Mouse (Mus musculus) liver, embryonic 16.5 days (tissue): ENCODE results near the gene Apom. TPM values are rescaled to one million over a fixed set of nuclear protein-coding genes. Genes with fewer than 3 reads are reported as not detected.

ENCODE experiments used
- ATAC-seq: fragments of 200-750 bp; cut with Nextera tagmentation; 2 replicates; pipeline ENCODE4 v1.8.0; 2017; ENCODE audit warnings: low read depth, mild to moderate bottlenecking, moderate number of reproducible peaks, moderate library complexity
- H3K27ac ChIP-seq: fragments of 300-500 bp; sonication (generic); 2 replicates; pipeline ENCODE4 v1.5.1; 2014; ENCODE audit warnings: mild to moderate bottlenecking, low read length
- H3K27me3 ChIP-seq: fragments of 300-500 bp; sonication (generic); 2 replicates; pipeline ENCODE4 v1.6.1; 2014; ENCODE audit warnings: low read depth, low read length, mixed read lengths; ENCODE audit not compliant: control insufficient read depth, insufficient read depth
- H3K36me3 ChIP-seq: fragments of 300-500 bp; sonication (generic); 2 replicates; pipeline ENCODE4 v1.6.1; 2014; ENCODE audit warnings: mild to moderate bottlenecking; ENCODE audit not compliant: control insufficient read depth, insufficient read depth
- H3K4me1 ChIP-seq: fragments of 300-500 bp; sonication (generic); 2 replicates; pipeline ENCODE4 v1.6.1; 2014; ENCODE audit warnings: low read depth, low read length, mixed read lengths; ENCODE audit not compliant: control insufficient read depth
- H3K4me2 ChIP-seq: fragments of 300-500 bp; sonication (generic); 2 replicates; pipeline ENCODE4 v1.6.1; 2014; ENCODE audit warnings: low read depth, low read length, mixed read lengths
- H3K4me3 ChIP-seq: fragments of 300-500 bp; sonication (generic); 2 replicates; pipeline ENCODE4 v1.5.1; 2014; ENCODE audit warnings: low read depth, mild to moderate bottlenecking, low read length
- H3K9ac ChIP-seq: fragments of 300-500 bp; sonication (generic); 2 replicates; pipeline ENCODE4 v1.6.1; 2014; ENCODE audit warnings: low read depth, low read length
- H3K9me3 ChIP-seq: fragments of 300-500 bp; sonication (generic); replicated peaks from 2 replicates; pipeline ENCODE4 v1.6.1; 2016; ENCODE audit warnings: low read length; ENCODE audit not compliant: control insufficient read depth
- WGBS: fragments of 180-500 bp; shearing (Covaris S2); extraction: QIAGEN DNeasy Blood & Tissue Kit; methylation state at CpG from one replicate; pipeline ENCODE4 v1.1.7; 2014; ENCODE audit not compliant: insufficient replicate concordance; 5-methylcytosine and 5-hydroxymethylcytosine counted together
- polyA plus RNA-seq: library from polyadenylated mRNA; unstranded; fragments of >200 nt; fragmentation: Nextera tagmentation; extraction: Ambion mirVana; gene quantifications from 2 replicates; pipeline ENCODE4 v1.2.1, GENCODE M21; 2015

The Apom gene
- polyA plus RNA-seq, 1 experiment from 2014 or later: 959 TPM

DNA sequence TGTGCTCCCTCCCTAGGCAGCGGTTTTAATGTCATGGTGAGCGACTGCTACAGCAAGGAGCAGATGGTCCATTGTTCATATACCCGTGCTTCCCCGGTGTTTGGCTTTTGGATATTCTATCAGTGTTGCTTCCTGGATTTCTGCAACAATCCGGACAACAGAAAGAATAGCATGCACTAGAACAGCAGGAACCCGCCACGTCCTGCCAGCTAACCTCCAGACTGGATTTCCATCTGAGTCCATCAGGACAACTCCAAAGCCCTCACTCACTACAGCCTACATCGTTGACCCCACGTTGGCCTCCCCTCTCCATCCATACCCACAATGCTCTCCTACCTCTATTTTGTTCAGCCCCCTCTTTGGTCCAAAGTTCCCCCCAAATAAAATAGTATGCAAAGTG is 20.1 kb downstream of the Apom start:
- Histone ChIP-seq H3K27ac (no peak overlapping the region), H3K9ac (no peak overlapping the region), H3K36me3 (peaks cover 6% of the 10 kb centered on the region), H3K4me2 (no peak overlapping the region), H3K27me3 (no peaks in the 10 kb centered on the region), H3K4me3 (no peak overlapping the region), H3K4me1 (no peaks in the 10 kb centered on the region), H3K9me3 (no peaks in the 10 kb centered on the region)
- WGBS: 62% methylated on average over 9 of the region's 9 CpGs
- no peak for ATAC-seq

DNA sequence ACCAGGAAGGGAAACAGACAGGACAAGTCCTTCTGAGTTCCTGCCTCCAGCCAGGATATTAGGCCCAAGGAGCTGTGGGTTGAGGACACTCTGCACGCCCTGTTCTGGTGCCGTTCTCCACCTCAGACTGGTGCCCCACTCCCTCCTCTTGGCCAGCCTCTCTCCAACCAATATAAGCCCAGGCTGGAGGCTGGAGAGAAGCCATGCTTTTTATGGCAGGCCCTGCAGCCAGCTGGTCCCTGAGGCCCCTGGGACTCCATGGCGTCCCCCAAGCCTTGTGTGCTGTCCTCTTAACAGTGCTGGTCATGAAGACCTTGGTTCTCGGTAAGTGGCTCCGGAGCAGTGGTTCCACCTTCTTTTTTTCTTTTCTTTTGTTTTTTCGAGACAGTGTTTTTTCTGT is 23.8 kb downstream of the Apom start, which contains the start of gene Ly6g5c:
Ly6g5c (plus strand) TSS at position 183 of the 400 bp plus-strand sequence.
- Histone ChIP-seq H3K36me3 (no peaks in the 10 kb centered on the region; the same call in 1 of the 2 replicates), H3K4me2 (no peak within 1 kb of the TSS), H3K27ac (no peak within 1 kb of the TSS), H3K27me3 (no peaks in the 10 kb centered on the region), H3K4me3 (no peak within 1 kb of the TSS), H3K9ac (no peak within 1 kb of the TSS), H3K4me1 (peaks cover 31% of the 10 kb centered on the region), H3K9me3 (no peaks in the 10 kb centered on the region)
- no peak for ATAC-seq
- 78% methylated on average over 6 of the region's 6 CpGs for WGBS

DNA sequence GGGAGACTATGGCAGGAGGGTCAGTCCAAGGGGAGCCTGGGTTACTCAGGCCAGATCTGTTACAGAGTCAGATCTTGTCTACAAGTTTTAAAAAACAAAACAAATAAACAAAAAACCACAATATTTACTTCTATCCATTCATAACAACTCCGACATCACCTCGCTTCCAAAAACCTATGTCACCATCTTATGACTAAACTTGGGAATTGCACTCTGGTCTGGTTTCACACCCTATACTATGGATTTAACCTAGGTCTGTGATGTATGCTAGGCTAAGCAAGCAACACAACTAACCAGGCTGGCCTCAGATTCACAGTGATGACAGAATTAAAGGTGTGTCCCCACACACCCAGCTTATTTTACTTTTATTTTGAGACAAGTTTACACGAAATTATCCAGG is 25.3 kb downstream of the Apom start:
- H3K9ac ChIP-seq: no peak overlapping the region
- H3K27ac ChIP-seq: no peak overlapping the region
- H3K4me2 ChIP-seq: no peak overlapping the region
- peaks cover 11% of the 10 kb centered on the region for H3K36me3 ChIP-seq
- H3K9me3 ChIP-seq: no peaks in the 10 kb centered on the region
- H3K27me3 ChIP-seq: no peaks in the 10 kb centered on the region
- 60% methylated on average over 3 of the region's 3 CpGs for WGBS
- ATAC-seq: no peak
- H3K4me1 ChIP-seq: peaks cover 38% of the 10 kb centered on the region
- no peak overlapping the region for H3K4me3 ChIP-seq

DNA sequence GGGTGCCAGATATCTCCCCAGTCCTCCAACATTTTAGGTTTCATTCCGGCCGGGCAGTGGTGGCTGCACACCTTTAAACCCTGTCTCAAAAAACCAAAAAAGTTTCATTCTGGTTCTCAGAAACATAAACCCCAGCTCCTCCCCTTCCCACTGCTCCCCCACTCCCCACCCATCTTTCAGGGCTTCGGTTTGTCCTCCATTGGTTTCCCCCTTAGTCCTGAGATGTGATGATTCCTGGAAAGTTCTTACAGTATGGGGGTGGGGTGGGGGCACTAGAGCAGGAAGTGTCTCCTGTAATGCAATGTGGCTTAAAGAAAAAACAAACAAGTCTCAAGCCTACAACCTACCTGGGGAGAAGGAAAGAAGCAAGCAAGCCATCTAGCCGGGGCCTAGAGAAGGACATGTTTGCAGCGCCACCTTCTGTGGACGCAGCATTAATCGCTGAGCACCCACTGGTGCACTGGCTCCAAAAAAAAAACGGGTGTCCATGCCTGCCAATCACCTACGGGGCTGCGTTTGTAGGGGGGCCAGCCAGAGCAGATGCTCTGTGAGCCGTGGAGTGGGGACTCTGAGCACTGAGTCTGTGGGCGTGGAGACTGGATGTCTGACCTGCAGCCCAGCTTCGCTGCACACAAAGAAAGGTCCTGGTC is 26.0 kb downstream of the Apom start:
- no peak for ATAC-seq
- Histone ChIP-seq H3K9me3 (no peaks in the 10 kb centered on the region), H3K36me3 (peaks cover 18% of the 10 kb centered on the region), H3K27ac (peak overlapping the region; percentile 70), H3K4me3 (no peak overlapping the region), H3K9ac (peak overlapping the region; percentile 21; the same call in 1 of the 2 replicates), H3K27me3 (no peaks in the 10 kb centered on the region), H3K4me1 (peaks cover 38% of the 10 kb centered on the region), H3K4me2 (0 out of 2 replicates have a peak overlapping the region, but pooled peaks have one; percentile 9)
- WGBS: 25% methylated on average over 13 of the region's 13 CpGs

DNA sequence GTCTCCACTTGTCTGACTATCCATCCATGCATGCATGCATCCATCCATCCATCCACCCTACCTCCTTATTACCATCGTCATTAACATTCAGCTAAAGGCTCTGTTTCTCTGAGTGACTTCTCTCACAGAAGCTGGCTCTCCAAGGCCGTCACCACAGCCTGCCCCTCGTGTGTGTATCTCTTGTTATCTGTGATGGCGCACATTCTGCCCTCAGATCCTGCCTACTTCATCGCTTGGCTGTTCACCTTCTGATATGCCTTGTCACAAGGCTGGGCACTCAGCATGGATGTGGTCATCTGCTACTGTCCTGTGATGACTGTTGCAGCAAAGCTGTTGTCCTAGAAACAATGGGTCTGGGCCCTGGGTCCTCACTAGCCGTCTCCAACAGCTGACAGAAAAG is 27.1 kb downstream of the Apom start:
- ATAC-seq: peak; percentile 88
- Histone ChIP-seq H3K4me3 (no peak overlapping the region), H3K36me3 (peaks cover 23% of the 10 kb centered on the region), H3K27ac (peak overlapping the region; percentile 83), H3K9me3 (no peaks in the 10 kb centered on the region), H3K9ac (peak overlapping the region; percentile 43; the same call in 1 of the 2 replicates), H3K4me2 (peak overlapping the region; percentile 46), H3K27me3 (no peaks in the 10 kb centered on the region), H3K4me1 (peaks cover 38% of the 10 kb centered on the region)
- WGBS: 32% methylated on average over 6 of the region's 6 CpGs

DNA sequence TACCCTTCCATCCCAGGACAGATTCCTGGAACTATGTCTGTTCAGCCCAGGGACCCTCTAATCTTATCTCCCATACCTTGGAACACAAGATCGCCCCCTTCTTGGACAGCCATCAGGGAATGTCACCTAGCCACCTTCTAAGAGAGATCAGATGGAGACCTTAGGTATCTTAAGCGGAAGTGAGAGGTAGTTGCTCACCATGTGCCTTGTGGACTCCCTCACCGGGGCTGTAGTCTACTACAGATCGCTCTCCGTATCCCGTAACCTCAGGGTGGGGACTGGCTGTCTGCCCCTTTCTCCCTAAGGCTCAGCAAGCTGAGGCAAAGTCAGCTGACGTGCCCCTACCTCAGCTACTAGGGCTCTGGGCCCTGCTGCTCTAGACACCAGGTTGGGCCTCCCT is 27.8 kb downstream of the Apom start:
- Histone ChIP-seq H3K9me3 (no peaks in the 10 kb centered on the region), H3K4me2 (peak overlapping the region; percentile 46; the same call in 1 of the 2 replicates), H3K9ac (peak overlapping the region; percentile 43), H3K4me1 (peaks cover 38% of the 10 kb centered on the region), H3K27ac (peak overlapping the region; percentile 83), H3K4me3 (no peak overlapping the region), H3K27me3 (no peaks in the 10 kb centered on the region), H3K36me3 (peaks cover 27% of the 10 kb centered on the region)
- WGBS: 66% methylated on average over 7 of the region's 7 CpGs
- ATAC-seq: no peak

DNA sequence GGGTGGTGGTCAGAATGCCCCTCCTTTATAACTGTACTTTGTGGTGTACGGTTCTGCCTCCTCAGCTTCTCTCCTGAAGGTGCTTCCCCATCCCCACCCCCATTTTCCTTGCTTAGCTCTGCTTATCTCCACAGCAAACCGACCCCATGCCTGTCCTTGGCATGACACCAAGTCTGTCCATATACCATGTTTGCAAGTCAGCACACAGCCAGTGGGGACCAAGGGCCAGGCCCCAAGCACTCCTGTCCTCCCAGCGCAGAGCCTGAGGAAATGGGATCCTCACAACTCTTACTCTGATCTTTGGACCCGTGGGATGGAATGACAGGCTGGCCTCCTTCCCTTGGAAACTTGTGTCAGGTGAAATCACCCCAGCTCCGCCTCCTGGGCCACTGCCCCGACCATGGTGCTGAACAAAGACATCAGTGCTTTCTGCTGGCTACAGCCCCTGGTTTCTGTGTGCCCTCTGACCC is 28.6 kb downstream of the Apom start:
- H3K9ac ChIP-seq: no peak overlapping the region; the same call in 1 of the 2 replicates
- peak; percentile 30 for ATAC-seq
- WGBS: 43% methylated on average over 6 of the region's 6 CpGs
- no peak overlapping the region for H3K4me3 ChIP-seq
- no peak overlapping the region; the same call in 1 of the 2 replicates for H3K4me2 ChIP-seq
- H3K9me3 ChIP-seq: no peaks in the 10 kb centered on the region
- peak overlapping the region; percentile 83 for H3K27ac ChIP-seq
- peaks cover 29% of the 10 kb centered on the region for H3K36me3 ChIP-seq
- H3K4me1 ChIP-seq: peaks cover 38% of the 10 kb centered on the region
- no peaks in the 10 kb centered on the region for H3K27me3 ChIP-seq

DNA sequence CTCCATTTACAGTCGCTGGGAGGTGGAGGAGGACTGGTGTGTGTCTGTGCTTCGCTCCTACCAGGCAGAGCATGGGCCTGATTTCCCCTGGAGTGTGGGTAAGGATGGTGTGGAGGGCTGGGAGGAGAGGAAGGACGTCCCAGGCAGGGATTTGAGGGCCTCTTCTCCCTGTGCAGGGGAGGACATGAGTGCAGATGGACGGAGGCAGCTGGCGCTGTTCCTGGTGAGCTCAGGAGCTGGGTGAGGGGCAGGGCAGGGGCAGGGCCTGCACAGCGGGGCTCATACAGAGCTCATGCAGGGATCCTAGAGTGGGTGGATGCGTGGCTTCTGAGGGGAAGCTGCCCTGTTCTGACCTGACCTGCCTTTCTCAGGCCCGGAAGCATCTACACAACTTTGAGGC is 29.6 kb downstream of the Apom start:
- H3K4me1 ChIP-seq: peaks cover 38% of the 10 kb centered on the region
- H3K9me3 ChIP-seq: no peaks in the 10 kb centered on the region
- H3K27ac ChIP-seq: peak overlapping the region; percentile 49; the same call in 1 of the 2 replicates
- 76% methylated on average over 8 of the region's 8 CpGs for WGBS
- H3K27me3 ChIP-seq: no peaks in the 10 kb centered on the region
- H3K36me3 ChIP-seq: peaks cover 38% of the 10 kb centered on the region
- no peak overlapping the region for H3K4me2 ChIP-seq
- no peak overlapping the region for H3K9ac ChIP-seq
- no peak for ATAC-seq
- no peak overlapping the region for H3K4me3 ChIP-seq

DNA sequence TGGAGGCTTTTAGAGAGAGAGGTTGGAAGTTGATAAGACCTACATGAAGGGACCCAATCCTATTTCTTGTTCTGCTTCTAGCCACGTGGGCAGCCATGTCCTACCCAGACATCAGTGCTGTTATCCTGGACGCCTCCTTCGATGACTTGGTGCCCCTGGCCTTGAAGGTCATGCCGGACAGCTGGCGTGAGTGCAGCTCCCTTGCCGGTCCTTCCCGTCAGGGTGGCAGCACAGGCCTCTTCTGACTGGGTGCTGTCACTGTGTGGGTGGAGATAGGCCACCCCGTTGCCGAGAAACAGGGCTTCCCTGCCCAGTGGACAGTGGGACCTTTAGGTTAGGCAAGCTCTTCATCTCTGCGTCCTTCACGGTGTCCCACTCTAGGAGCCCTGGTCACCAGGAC is 30.7 kb downstream of the Apom start:
- Histone ChIP-seq H3K27me3 (no peaks in the 10 kb centered on the region), H3K27ac (no peak overlapping the region), H3K9ac (no peak overlapping the region), H3K4me3 (no peak overlapping the region), H3K9me3 (no peaks in the 10 kb centered on the region), H3K4me2 (no peak overlapping the region), H3K4me1 (peaks cover 38% of the 10 kb centered on the region), H3K36me3 (peaks cover 48% of the 10 kb centered on the region)
- no peak for ATAC-seq
- WGBS: 82% methylated on average over 11 of the region's 11 CpGs
